Mouse (Mus musculus) kidney, postnatal 10 days (tissue): ENCODE measurements at regions not wholly inside any gene's neighbourhood (a gene's known extent, or its start where the extent isn't known, plus 50 kb on each side); places are given as distances from the start of the nearest gene placed in this dataset.

Experiments used
- DNase-seq: peaks from one replicate; pipeline ENCODE4 v3.0.0; 2021; ENCODE audit warnings: mixed read lengths

DNA sequence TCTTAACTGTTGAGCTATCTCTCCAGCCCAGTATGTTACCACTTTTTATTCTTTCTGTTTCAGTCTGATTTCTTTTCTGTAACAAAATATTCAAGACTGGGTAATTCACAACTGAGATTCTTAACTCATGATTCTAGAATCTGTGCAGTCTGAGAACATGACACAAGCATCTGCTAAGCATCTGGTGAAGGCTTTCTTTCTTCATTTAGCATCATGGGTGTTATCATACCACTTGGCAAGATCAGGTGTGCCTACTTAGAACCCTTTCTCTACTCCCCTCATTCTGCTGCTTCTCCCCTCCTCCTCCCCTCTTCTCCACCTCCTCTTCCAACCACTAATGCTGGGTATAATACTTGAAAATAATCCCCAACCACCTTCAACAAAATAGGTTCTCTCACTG lies 62.1 kb upstream of the Pfn2 start:
- DNase-seq, result no peak

GRCm38 (mm10) chr3:57911831-57912596 lies 64.1 kb upstream of the Pfn2 start:
- DNase-seq, result peak; percentile 50

GRCm38 (mm10) chr3:57912650-57913343 lies 64.9 kb upstream of the Pfn2 start:
- DNase-seq, result no peak

- no peak for DNase-seq
Measured at GRCm38 (mm10) chr3:57914687-57915086, 66.8 kb upstream of the Pfn2 start.

- DNase-seq, result no peak
Measured at GRCm38 (mm10) chr3:57918913-57919312, 71.0 kb upstream of the Pfn2 start.

- no peak for DNase-seq
Measured at GRCm38 (mm10) chr3:57919390-57920089, 71.7 kb upstream of the Pfn2 start.

DNA sequence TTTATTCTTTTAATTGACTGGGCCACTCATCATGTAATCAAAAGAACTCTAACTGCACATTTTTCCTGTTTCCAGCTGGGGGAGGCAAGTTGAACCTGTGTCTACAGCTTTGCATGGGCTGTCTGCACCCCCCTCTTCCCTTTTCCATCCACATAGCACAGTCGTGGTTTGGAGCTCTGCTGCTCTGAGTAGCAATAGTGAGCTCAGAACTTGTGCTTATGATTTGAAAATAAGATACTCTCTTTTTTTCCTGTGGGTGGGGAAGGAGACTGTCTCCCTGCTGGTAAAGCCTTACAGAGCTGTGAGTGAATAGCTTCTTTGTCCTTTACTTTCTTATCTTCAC lies 72.2 kb upstream of the Pfn2 start:
- DNase-seq, result no peak

- no peak for DNase-seq
Measured at GRCm38 (mm10) chr3:57921071-57921882, 73.4 kb upstream of the Pfn2 start.

- DNase-seq, result no peak
Measured at GRCm38 (mm10) chr3:57923061-57923460, 75.2 kb upstream of the Pfn2 start.

GRCm38 (mm10) chr3:57932657-57933539 lies 85.0 kb upstream of the Pfn2 start:
- DNase-seq, result no peak

- no peak for DNase-seq
Measured at GRCm38 (mm10) chr3:57935042-57935610, 87.2 kb upstream of the Pfn2 start.

- DNase-seq, result no peak
Measured at GRCm38 (mm10) chr3:57940504-57941381, 92.9 kb upstream of the Pfn2 start.

DNA sequence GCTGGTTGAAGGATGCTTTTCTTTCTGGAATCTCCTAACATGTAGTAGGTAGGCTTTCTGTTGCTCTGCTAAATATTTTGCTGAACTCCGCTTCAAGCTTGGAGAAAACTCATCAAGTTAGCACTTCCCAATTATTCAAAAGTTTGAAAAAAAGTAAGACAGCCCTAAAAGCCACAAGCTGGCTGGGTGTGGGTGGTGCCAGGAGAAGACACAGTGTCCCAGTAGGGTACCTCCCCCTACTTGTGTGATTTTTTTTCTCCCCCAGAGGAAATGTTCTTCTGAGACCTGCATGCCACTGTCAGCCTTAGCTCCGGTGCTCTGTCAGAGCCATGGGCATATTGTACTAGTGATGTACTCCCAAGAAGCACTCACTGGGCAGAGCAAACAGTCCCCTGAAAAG lies 96.8 kb upstream of the Pfn2 start:
- no peak for DNase-seq

GRCm38 (mm10) chr3:57945765-57946164 lies 97.9 kb upstream of the Pfn2 start:
- DNase-seq, result no peak

- no peak for DNase-seq
Measured at GRCm38 (mm10) chr3:57947331-57947730, 99.5 kb upstream of the Pfn2 start.

GRCm38 (mm10) chr3:57948720-57949119 lies 100.8 kb upstream of the Pfn2 start:
- DNase-seq, result no peak

DNA sequence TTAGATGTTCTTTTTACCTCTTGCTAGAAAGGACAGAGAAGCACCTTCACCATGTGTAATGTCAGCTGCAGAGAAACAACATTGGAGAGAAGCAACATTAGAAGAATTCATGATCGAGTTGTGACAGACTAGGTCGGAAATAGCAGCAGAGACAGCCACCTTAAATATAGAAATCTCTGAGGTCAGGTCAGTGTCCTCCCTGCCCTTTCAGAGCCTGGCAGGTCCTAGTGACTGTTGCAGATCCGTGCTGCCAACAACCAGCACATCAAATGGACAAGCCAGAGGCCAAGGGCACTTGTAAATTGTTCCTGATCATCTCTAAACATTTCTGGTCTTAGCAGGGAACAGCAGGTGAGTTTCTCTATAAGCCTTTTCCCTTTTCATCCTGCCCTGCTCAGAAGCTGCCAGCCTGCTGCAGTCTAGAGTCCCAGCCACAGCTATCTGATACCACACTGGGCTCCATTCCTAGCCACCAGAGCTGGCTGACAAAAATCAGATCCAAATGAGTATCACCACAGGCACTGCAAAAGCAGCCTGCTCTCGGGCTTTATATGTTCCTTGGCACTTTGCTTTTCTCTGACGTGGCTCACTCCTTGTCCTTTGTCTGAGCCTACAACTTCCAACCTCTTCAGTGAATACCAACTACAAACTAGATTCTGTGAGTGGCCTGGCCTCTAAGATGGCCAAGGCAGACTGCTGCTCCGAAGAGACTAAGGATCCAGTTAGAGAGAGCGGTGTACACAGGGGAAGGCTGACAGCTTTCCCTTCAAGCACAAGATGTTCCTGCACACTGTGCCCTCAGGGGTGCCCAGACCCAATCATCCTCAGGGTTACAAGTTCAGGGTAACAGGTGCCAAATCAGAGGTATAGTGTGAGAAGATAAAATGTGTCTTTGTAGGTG lies 102.8 kb upstream of the Pfn2 start:
- no peak for DNase-seq

DNA sequence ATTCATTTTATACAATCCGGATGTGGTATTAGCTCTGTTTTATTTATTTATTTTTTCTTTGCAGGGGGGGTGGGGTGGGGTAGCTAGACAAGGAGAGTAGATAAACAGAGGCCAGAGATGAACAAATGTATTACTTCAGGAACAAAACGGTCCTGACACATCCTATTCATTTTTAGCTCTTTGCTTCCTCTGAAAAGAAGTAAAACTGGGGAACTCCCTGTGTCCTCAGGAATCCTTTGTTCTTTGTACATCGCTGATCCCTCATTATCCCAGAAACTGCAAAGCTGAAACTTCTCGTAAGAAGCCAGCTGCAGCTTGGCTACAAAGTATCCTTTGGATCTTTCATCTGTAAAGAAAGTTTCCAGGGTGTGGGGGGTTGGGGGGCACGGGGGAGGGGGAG lies 103.6 kb upstream of the Pfn2 start:
- no peak for DNase-seq

DNA sequence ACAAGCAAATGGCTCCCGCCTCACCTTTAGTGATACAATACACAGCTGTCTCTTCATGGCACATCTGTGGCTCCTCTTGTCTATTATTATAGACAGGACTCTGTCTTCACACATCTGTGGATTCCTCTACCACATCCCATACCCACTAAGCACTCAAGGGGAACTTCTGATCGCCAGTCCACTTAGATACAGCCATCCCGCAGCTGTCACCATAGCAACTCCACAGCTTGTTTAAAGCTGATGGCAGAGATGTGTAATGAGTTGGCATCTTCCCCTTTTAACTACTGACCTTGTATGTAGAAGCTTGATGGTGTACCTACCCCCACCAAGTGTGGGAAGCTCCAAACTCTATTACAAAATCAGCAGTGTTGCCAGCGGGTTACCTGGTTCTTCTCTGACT lies 109.5 kb upstream of the Pfn2 start:
- DNase-seq, result no peak

DNA sequence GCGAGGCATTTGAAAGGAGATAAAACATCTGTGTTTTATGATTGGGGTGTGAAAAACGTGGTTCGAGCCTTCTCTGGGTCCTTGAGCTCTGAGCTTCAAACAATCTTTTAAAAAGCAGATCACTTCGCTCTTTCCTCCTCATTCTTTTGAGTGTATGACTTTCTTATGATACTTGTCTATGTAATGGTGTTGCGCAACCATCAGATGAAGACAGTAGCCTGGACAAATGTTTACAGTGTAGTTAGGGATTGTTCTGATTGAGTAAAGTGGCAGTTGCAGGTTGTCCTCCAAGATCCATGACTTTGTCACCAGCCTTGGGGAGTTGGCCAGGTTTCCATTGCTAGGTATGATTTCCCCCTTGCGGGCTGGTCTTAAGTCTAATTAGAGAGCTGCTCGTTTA lies 116.1 kb upstream of the Pfn2 start:
- no peak for DNase-seq
